Mouse (Mus musculus) cerebellum, postnatal 36 days (tissue): ENCODE results near the gene Phox2b.

Source experiments
- DNase-seq, 2 experiments: peaks; one replicate each; pipeline ENCODE4 v3.0.0; 2021 to 2022; ENCODE audit warnings: mixed read lengths in 2 of 2

The Phox2b gene

DNA sequence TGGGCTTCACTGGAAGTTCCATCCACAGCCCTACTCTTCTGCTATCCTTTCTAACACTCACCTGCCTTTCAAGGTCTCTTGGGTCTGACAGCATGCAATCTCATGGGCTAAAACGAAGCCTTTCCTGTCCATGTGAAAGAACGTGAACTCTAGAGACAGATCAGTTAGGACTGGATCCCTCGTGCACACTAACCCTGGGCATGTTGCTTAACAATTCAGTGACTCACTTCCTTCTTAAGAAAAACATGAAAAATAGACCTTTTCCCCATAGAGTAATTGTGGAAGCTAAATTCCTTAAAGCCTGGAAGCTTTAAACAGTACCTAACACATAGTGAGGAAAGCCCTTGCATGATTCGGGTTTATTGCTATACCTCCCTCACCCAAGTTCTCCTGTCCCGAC, 8.2 kb downstream of the Phox2b start:
- DNase-seq = no peak

GRCm38 (mm10) chr5:67083117-67083516, 16.0 kb downstream of the Phox2b start:
- DNase-seq = no peak

- DNase-seq = no peak
Measured at GRCm38 (mm10) chr5:67063596-67063995, 35.5 kb downstream of the Phox2b start.

DNA sequence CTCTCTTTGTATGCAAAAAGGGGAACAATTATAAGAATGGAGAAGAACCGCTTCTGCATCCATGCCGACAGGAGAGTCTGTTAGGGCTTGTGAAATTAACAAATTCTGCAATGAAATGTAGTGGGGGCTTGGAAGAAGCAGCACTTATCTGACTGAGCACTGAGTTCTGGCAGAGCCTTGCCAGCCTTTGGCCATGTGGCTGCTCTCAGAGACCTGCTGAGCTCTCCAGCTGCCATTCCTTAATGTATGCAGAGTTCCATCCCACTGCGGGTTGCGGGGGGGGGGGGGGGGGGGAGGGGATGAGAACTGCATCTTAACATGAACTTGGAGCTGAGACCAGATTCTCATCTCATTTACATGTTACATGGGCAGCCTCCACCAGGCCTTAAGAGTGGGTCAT, 38.6 kb downstream of the Phox2b start:
- DNase-seq = no peak

- DNase-seq = no peak
Measured at GRCm38 (mm10) chr5:67057803-67058202, 41.3 kb downstream of the Phox2b start.

DNA sequence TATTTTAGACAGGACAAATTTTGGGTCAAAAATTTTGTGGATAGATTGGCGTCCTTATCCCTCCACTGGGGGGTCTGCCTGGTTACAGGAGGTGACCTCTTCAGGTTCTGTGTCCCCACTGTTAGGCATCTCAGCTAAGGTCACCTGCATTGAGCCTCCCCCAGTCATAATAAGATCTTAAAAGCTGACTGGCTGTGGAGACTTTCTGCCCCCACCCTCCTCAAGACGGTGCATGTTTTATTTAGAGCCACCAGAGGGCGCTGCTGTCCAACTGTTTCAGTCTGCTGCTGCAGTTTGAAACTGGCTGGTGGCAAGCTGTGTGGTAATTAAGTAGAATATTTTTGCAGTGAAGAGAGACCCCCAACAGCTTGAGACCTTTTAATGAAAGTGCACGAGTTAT, 51.1 kb downstream of the Phox2b start:
- peak; percentile 40 to 42 for DNase-seq
